Mouse (Mus musculus) c-Kit-positive CD71-negative TER-119-negative erythroid progenitor cells, embryonic 14.5 days (primary cell): ENCODE results near the gene Ramp1.

Experiments
- DNase-seq: peaks from one replicate; pipeline ENCODE4 v3.0.0-alpha.2; 2013; ENCODE audit warnings: low read depth

The Ramp1 gene

DNA sequence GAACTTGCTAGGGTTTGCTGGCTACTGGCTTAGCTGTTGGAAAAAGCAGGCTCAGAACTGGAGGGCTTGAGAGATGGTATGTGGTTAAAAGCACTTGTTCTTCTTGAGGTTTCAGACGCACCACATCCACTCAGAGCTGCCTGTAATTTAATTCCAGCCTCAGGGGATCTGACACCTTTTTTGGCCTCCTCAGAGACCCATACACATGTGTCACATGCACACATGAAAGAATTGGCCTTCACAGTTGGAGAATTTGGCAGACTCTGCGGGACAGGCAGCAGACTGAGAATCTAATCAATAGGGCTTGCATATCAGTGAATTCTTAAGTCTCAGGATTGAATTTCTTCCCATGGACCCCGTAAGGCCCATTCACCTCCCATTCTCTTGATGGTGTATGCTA lies 21.5 kb downstream of the Ramp1 start:
- no peak for DNase-seq

DNA sequence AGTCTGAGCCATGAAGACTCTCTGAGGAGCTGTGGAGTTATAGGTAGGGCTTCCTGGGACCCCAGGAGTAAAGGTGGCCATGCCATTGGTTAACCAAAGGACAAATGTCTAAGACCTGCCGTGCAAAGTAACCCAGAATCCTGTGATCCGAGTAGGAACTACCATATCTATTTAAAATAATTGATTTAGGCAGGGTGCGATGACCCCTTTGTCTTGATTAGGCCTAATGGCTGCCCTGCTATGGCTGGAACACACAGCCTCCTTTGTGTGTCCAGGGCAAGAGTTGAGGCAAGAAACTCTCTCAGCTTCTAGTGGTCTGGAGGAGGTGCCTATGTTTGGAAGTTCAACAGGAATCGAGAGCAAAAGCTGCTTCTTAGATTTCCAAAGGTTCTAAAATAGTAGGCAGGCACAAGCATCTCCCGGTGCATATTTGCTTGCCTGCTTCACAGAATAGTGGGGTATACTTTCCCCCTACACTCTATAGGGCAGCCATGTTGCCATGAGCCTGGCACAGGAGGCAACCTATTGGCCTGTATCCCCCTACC lies 24.7 kb downstream of the Ramp1 start:
- no peak for DNase-seq

GRCm38 (mm10) chr1:91205651-91206050 lies 26.0 kb downstream of the Ramp1 start:
- no peak for DNase-seq

DNA sequence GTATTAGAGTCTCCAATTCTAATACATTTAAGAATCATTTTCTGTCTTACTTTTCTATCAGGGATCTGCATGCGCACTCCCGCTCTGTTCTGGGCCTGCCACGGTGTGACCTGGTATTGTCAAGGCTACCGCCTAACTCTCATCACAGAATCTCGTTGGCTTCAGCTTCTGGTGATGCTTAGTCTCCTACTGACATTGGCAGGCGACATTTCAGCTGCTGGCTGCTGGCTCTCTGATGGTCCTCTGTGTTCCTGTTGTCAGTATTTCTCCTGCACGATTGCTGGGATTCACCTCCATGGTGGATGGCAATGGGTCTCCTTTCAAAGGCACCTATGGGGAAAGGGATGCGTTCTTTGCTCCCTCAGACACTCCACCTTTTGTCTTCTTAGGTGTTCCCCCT lies 26.7 kb downstream of the Ramp1 start:
- no peak for DNase-seq

GRCm38 (mm10) chr1:91206873-91207272 lies 27.3 kb downstream of the Ramp1 start:
- DNase-seq: no peak

DNA sequence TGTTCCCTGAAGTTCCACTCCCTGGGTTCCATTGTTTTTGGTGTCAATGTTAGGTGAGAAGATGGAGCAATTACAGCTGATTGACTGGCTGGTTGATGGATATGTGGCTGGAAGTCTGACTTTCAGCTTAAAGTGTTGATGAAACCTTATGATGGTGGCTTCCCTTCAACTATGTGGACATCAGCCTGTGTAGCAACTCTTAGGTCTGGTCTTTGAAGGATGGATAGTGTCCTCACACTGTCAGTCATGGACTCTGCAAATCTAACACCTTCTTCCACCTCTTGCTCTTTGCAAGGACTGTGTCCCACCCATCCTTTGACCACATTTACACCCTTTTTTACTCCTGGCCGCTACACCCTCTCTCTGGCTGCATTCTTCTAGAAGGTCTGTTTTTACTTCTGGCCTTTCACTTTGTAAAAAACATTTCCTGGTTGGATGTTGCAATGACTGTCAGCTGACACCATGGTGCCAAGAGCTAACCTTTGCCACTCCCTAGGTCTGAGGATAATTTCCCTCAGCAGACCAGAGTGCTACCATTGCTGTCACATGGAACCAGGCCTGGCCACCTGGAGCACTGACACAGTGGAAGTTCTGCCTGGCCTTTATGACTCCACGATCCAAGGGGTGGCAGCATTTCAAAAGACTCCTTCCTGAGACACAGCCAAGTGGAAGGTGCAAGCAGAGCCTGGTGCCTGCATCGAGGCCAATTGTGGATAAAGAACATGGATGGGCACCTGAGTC lies 27.9 kb downstream of the Ramp1 start:
- no peak for DNase-seq

DNA sequence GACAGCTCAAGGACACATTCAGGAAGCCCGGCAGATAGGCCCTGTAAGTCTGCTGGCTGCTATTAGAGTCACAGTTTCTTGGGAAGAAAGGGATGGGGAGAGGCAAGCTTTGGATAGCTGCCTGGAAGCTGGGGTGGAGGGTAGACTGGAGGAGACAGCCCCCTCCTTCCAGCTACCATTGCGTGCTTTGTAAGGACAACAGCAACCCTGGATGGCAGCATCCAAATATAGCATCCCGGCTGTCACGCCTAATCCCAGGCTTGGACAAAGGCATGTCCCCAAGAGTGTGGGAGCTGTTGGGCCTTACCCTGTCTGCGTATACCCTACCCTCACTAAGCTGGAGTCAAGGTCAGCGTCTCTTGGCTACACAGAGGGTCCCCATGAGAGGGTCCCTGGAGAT lies 29.7 kb downstream of the Ramp1 start:
- DNase-seq: no peak

DNA sequence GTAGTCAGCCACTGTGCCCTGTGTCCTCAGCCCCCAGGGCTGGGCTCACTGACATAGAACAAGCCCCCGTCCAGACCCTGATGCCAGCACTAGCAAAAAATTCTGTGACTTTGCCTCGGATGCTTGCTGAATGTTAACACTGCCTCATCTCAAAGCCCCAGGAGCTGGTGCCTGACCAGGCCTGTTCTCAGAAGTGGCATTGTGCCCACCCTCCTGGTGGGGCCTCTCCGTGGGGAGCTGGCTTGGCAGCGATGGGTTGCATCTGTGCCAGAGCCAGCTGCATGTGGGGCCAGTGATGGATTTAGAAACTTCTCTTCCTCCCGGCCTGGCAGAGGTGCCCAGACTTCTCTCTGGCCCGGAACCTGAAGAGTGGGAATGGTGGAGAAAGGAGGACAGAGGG lies 30.2 kb downstream of the Ramp1 start:
- DNase-seq: no peak

- DNase-seq: peak; percentile 60
Measured at GRCm38 (mm10) chr1:91211099-91211498, 31.5 kb downstream of the Ramp1 start.

DNA sequence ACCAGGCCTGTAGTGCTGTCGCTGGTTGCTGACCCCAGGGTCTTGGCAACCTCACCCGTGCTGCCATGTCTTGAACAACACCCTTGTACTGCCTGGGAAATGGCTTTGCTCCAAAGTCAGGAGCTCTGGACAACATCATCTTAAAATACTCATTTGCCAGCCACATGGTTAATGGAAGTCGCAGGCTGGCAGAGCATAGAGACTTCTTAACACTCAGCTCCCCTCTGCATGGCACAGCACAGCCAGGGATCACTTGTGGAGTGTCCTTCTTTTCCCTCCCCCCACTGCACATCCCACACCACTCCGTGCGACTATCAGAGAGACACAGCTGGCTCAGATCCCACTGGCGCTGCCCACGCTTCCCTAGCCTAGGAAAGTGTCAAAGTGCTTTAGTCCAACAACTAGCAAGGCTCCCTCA lies 32.0 kb downstream of the Ramp1 start:
- no peak for DNase-seq

DNA sequence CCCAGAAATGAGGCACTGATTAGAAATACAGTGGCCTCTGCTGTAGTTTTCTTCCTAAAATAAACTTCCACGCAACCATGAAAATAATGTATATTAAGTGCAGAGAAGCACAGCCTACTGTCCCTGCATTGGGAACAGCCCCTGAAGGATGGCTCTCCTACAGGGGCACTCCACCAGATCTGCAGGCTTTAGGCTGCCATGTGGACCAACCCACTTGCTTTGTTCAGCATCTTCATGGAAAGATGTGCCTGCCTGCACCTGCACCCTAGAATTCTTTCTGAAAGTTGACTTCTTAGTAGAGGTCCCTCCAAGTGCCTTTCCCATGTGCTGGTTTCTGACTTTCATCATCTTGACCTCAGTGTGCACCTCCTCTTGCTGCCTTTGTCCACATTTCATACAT lies 35.6 kb downstream of the Ramp1 start:
- no peak for DNase-seq

DNA sequence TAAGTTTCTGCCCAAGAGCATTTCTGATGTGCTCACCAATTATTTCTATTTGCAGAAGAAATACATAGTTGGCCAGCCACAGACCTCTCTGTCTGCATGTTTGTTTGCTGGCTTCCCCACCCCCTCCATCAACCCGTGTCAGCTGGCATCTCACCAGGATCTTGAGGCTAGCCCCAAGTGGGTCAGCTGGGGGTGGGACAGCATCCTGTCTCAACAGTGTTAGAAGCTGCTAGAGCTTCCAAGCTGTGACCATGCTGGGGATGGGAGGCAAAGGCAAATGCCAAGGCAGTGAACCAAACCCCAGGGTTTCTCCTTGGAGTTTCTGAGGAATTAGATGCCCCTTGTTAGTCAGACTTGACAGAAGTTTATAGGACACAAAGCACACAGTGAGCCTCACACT lies 36.4 kb downstream of the Ramp1 start:
- no peak for DNase-seq

DNA sequence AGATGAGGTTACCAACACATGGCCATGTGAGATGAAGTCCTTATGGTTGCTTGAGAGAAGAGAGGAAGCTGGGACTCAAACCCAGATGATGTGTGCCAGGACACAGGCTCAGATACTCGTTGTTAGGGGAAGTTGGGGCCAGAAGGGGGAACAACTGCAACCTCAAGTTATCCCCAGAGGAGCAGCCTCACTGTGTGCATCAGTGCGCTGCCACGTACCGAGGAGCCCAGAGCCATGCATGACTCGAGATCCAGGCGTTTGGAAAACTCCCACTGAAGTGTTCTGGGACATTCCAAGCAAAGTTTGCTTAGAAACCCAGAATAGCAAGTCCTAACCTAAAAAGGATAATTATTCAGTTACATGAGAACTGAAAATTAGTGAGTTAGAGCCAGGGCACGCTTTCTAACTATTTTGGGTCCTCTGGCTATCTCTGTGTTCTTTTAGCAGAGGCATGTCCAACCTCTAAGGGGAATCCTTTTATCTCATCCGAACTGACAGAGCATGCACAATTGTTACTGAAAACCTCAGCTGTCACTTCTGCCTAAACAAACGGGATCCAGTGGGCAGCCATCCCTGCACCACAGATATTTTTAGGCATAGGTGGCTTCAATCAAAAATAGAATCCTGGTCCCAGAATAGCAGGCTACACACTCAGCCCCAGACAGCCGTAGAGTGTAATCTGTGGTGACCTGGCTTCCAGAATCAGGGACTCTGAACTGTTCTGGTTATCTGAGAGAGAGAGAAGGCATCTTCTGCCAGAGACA lies 37.1 kb downstream of the Ramp1 start:
- peak; percentile 54 for DNase-seq

DNA sequence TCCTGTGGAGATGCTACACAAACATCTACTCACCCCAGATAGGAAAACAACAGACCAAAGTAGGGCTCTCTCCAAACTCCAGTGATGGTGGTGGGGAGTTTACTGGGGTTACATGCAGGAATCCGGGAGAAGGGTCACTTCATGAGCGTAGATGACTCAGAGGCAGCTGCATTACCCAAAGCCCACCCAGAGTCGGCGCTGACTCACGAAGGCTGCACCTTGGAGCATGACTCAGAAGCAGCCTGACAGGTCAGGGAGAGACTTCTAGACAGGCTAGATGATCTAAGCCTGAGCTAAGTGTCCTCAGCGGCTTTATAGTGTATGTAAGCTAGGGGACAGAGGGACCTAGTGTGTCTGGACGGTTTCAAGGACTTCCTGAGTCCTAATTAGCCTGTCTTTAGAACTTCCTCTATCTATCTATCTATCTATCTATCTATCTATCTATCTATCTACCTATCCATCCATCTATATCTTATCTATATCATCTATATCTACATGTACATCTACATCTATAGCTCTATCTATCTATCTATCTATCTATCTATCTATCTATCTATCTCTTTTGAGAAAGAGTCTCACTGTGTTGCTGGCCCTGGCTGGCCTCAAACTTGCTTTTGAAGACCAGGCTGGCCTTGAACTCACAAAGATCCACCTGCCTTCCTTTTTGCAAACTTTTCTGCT lies 40.2 kb downstream of the Ramp1 start:
- no peak for DNase-seq

GRCm38 (mm10) chr1:91220322-91220672 lies 40.7 kb downstream of the Ramp1 start:
- no peak for DNase-seq

- no peak for DNase-seq
Measured at GRCm38 (mm10) chr1:91226562-91226961, 46.9 kb downstream of the Ramp1 start.

- no peak for DNase-seq
Measured at GRCm38 (mm10) chr1:91227381-91228054, 47.9 kb downstream of the Ramp1 start.

DNA sequence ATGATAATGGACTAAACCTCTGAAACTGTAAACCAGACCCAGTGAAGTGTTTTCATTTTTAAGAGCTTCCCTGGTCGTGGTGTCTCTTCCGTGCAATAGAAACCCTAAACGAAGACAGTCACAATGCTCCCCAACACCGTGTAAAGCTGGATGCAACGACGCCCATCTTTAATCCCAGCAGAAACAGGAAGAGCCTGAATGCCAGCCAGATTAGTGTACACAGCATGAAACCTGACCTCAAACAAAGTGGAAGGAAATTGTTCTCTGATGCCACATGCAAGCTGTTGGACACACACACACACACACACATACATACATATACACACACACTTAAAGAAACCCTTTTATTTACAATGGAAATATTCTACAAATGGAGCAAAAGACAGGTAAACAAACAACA lies 51.5 kb downstream of the Ramp1 start:
- no peak for DNase-seq

- no peak for DNase-seq
Measured at GRCm38 (mm10) chr1:91231896-91232295, 52.3 kb downstream of the Ramp1 start.

- DNase-seq: no peak
Measured at GRCm38 (mm10) chr1:91235395-91235794, 55.8 kb downstream of the Ramp1 start.

- no peak for DNase-seq
Measured at GRCm38 (mm10) chr1:91237676-91238075, 58.1 kb downstream of the Ramp1 start.

GRCm38 (mm10) chr1:91239112-91239511 lies 59.5 kb downstream of the Ramp1 start:
- DNase-seq: no peak
